Mouse (Mus musculus) left cerebral cortex, adult 8-10 months (tissue): ENCODE measurements around the gene Mgll. TPM values are rescaled to one million over a fixed set of nuclear protein-coding genes. Genes with fewer than 3 reads are reported as not detected.

ENCODE experiments used
- DNase-seq, 2 experiments: peaks; one replicate each; pipeline ENCODE4 v3.0.0; 2022; ENCODE audit warnings: low spot score in 2 of 2
- total RNA-seq, 4 experiments: library from RNA; stranded (reverse); gene quantifications; 2 replicates each; pipeline ENCODE4 v1.2.4; 2022

The Mgll gene
- total RNA-seq, 4 experiments from 2014 or later, result 167 to 184 (median 176) TPM

GRCm38 (mm10) chr6:88827395-88828205, 103.4 kb downstream of the Mgll start:
- no peak for DNase-seq

DNA sequence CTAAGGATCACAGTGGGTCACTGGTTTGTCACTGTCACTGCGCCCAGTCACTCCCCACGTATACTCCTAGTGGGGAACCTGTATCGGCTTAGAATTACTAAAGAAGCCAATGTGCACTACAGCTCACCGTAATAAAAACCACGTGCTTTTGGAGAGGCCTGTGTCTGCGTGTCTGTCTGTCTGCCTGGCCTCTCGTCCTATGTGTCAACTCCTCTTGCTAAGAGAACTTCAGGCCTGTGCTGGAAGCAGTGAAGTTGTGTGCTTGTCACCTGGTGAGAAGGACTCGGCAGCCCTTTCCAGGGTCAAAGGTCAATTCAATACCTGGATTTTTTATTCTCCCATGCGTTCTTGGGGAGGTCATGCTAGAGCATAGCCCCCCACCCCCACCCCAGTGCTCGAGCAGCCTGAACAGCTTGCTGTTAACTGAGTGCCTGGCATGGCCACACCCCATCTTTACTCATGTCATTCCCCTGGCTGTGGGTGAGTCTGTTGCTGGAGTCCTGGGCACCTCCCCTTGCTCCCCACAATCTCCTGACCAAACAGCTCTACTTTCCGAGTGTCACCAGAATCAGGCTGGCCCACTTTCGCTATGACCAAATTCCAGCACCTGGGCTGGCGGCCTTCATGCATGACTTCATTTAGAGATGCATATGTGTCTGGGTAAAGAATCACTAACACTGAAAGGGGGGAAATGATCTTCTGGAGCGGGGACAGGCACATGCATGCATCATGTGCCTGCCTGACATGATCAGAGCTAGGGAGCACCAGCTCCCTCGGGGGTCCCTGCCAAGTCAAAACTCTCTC, 104.2 kb downstream of the Mgll start:
- DNase-seq, result no peak

DNA sequence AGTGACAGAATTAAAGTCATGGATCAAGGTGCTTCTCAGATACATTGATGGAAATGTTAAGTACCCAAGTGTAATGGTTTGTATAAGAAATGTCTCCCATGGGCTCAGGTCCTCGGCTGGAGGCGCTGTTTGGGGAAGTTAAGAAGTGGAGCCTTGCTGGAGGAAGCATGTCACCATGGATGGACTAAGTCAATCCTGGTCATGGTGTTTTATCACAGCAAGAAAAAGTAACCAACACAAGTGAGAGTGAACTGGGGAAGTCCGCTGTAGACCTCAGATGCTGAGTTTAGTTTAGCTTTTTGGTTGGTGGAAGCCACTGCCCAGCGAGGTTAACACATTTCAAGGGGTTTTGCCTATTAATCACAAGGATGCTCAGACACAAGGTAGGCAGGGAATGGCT, 105.4 kb downstream of the Mgll start:
- DNase-seq, result no peak

DNA sequence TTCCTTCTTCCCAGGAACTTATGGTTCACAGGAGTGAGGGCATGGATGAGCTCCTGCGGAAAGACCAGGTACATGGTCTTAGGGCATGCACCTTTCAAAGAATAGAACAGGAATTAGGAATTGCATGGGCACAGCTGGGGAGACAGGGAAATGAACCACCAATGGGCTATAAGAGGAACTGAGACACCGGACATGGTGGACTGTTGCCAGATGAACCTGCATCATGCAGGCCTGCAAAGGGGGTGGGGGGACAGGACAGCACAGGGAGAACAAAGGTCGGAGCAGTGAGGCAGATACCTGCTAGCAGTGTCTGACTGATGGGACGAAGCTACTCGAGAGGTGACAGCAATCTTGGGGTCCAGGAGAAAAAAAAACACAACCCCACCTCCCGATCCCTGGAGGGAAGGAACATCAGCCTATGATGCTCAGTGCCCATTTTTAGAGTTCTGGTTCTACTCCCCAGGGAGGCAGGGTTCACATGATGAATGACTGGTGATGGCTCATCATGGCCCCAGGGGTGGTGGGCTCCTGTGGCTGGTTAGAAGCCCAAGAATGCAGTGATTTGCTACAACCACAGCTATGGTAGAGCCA, 106.0 kb downstream of the Mgll start:
- DNase-seq, result no peak

DNA sequence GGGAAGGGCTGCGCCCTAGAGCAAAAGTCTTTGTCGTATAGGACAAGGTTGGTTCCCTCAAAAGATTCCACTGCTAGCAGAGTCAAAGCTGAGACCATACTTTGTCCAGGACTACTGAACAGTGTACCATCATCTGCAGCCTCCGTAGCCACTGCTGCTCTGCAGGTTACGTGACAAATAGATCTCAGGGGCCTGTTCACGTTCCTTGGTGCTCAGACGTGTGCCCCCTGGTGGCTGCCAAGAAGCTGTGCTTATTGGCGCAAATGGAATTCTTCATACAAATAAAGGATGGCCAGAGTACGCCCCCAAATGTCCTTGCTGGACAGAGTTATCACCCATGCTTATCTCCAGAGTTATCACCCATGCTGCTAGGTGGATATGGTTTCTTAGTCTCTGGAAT, 107.2 kb downstream of the Mgll start:
- no peak for DNase-seq

GRCm38 (mm10) chr6:88832663-88833062, 108.5 kb downstream of the Mgll start:
- no peak for DNase-seq

DNA sequence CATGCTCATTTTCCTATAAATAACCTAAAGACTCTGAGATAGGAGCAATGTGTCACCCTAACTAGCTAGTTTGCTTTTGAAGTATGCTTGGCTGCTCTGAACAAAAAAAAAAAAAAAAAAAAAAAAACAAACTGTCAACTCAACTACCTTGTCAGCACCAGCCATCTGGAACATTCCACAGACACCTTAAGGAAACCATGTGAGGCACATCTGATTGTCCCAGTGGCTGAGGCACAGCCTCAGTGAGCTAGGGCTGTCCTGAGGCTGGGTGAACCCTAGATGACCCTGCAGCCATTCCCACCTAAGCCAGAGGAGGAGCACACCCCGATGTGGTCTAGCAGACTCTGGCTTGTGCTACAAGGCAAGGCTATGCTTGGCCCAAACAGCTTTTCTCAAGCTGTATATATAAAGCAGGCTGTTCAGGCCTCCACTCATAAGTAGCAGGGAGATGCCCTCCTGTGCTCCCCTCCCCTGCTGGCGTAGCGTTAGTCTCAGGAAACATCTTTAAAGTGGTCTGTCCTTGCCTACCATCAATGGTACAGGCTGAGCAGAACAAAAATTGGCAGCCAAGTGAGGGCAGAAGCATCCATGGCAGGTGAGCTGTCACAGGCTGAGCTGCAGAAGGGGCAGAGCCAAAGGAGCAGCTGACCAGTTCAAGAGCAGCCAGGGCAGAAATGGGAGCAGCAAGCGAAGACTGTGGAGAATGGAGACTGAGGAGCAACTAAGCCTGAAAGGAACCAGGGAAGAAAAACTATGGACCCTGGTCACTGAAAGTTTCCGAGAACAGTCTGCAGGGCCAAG, 109.3 kb downstream of the Mgll start:
- no peak for DNase-seq

- no peak for DNase-seq
Measured at GRCm38 (mm10) chr6:88835047-88835446, 110.8 kb downstream of the Mgll start.

GRCm38 (mm10) chr6:88836178-88836819, 112.1 kb downstream of the Mgll start:
- no peak for DNase-seq

DNA sequence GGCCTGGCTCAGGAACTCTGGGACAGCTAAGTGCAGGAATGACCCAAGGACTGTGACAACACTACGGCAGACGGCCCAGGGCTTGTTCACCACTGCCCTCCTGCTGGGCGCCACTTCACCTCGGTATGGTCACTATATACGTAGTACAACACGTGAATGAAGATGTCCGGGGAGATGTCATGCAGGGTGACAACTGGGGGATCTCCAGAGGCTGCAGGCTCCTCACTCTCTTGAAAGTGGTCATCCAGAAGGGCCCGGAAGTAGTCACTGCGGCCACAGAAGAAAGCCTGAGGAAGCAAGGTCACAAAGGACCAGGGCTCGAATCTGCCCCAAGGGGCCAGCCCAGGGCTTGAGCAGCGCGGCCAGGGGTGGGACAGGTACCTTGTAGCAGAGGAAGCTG, 113.8 kb downstream of the Mgll start:
- DNase-seq, result no peak

DNA sequence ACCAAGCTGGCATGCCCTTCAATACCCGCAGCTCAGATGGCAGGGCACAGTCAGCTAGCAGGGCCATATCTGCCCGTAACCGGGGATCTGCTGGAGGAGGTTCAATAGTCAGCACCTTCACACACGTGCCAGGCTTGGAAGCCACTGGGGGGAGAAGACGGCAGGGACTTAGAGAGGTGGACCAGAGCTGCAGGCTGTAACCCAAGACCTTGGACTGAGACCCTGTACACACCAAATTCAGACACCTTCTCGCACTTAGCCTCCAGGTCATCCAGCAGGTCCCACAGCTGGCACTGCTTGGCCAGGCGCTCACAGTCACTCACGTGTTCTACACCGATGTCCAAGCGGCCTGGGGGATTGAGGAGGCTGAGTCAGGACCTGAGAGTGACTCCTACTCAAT, 114.4 kb downstream of the Mgll start:
- DNase-seq, result no peak

DNA sequence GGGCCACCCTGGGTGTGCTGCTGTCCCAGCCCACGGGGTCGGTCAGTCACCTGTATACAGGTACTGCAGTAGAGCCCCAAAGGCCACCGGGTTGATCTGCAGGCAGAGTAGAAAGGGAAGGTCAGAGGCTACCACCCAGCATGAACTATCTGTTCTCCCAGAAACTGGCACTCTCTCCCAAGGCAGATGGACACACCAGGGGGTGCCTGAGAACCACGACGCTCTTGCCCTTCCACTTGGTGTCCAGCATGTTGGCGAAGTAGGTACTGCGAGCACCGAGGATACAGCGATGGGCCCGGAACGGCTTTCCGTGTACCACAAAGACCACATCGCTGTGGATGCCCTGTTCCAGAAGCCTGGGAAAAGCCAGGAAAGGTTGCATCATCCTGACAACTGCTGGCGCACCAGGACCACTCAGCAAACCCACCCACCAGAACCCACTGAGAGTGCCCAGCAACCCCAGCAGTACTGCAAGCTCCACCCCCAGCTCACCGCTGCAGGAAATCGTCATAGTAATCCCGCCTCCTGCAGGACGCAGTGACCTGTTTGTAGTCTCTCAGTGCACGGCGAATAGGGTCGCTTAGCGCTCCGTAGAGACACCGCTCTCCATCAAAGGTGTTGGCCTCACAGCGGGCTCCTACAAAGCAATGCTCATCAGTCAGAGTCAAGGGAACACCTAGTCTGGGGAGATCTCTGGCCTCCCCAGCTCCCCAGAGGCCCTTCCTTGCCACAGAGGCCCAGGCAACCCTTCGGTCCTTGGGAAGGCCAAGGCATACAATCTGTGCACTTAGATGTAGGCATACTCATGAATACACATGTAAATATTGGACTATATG, 115.1 kb downstream of the Mgll start:
- DNase-seq, result no peak

- DNase-seq, result no peak
Measured at GRCm38 (mm10) chr6:88840211-88840610, 116.0 kb downstream of the Mgll start.

DNA sequence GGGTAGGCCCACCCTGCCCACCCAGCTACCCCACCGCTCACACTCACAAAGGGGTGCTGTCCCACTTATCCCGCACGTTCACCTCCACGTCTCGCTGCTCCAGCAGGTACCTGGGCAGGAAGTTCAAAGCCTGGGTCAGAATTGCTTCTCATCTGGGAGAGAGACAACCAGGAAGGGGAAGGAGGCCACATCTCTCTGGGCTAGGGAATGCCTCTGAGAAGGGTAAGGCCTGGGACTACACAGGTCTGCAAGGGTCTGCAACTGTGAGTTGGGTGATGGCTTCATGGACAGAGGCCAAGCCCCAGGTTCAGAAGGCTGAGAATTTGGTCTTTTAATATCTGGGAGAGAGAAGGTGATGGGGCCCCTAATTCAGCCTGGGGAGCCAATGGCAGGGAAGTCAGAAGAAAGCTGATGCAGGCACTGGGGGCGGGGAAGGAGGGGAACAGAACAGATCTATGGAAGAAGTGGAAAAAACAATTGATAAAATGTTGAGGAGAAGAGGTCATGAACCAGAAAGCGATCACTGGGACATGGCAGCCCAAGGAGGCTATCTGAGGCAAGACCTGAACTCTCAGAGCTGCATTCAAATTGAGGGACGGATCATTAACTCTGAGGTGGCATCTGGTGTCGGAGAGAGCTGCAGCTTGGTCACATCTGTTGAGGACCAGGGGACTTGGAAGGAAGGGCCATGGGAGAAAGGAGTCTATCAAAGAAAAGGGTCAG, 116.7 kb downstream of the Mgll start:
- no peak for DNase-seq

DNA sequence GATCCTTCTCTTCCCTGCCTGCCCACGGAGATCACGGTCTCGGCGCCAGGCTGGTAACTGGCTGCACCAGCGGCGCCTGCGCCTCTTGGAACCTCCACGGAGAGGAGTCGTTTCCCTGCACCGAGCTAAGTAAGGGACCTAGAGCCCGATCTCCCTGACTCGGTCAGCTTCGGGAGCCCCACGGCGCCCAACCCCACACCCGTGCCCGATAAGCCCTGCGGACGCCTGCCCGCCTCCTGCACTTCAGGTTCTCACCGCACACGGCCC, 117.2 kb downstream of the Mgll start:
- no peak for DNase-seq

DNA sequence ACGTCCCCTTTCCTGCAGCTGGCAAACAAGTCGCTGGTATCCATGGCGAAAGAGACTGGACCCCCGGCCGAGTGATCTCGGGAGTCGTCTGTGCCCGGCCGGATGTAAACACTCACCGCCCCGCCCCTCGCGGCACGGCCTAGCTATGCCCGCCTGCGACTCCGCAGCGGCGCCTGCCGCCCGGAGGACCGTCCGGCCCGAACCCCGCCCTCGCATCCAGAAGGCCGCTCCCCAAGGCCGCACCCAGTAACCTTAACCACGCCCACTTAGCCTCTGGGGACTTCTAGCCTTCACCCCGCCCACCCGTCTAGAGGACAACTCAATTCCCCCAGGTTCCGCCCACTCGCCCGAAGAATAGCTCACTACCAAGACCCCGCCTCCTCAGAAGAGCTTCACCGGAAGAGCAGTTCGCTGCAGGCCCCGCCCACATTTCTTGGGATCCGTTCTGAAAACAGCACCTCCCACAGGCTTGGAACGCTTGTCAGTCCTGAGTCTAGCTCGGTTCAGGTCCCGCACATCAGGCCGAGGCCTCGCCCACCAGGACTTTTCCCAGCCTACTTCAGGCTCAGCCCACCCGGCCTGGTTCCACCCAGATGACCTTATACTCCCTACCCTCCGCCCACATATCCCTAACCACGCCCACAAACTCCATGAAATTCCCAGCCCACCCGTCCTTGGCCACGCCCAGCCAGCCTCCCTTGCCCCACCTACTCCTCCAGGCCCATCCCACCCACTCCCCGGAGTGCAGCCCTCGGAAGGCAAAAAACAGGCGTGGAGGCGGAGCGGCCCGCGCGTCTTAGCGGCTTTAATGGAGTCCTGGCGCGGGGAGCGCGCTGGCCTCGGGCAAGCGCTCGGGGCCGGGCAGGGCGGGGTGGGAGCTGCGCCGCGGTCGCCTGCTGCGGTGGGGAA, 117.8 kb downstream of the Mgll start, which contains the start of gene Abtb1:
Gene Abtb1, minus strand, starts transcription at position 204 of the 909 bp plus-strand sequence.
- DNase-seq, result peak; percentile 96 to 99

GRCm38 (mm10) chr6:88842731-88843151, 118.5 kb downstream of the Mgll start:
- peak in 1 of 2 experiments; percentile 66 for DNase-seq

- no peak for DNase-seq
Measured at GRCm38 (mm10) chr6:88843241-88843640, 119.0 kb downstream of the Mgll start.
